ENCODE assay signal across 8 mouse cellular contexts in genomic region chr2:181156248-181157121, GRCm38 (mm10). TPM values are rescaled to one million over a fixed set of nuclear protein-coding genes. Genes with fewer than 3 reads are reported as not detected.
A peak's percentile ranks its signal among the peaks of the same experiment; 100 is the strongest.
DNase-seq lines count a peak whose midpoint lies in the region; ATAC-seq and TF ChIP-seq lines count a peak whose summit lies in the region.
"Had no signal": no experiment of that assay in that cellular context is flagged by ENCODE, and none has a peak within 500 bp of the region (broad histone marks: within the 10 kb centered on the region; RNA-seq: fewer than 3 reads in every experiment).

Eef1a2 (minus strand) TSS chr2:181157014.

- peak within 1 kb of the TSS; percentile 66 for H3K4me2 ChIP-seq in forebrain, embryonic 16.5 days (ENCODE audit: low read length)
- peak within 1 kb of the TSS; percentile 64 for H3K4me2 ChIP-seq in heart, postnatal 0 days (ENCODE audit: low read depth, low read length)

- peak; percentile 25; the same call in 1 of the 2 replicates for TF ChIP-seq CTCF in heart, postnatal 0 days (IDR thresholded peaks at IDR 0.05; ENCODE audit: low read depth)

- H3K4me3 ChIP-seq in forebrain, embryonic 16.5 days (replicated peaks; ENCODE audit: low read length), result peak within 1 kb of the TSS; percentile 47
- H3K4me3 ChIP-seq in heart, postnatal 0 days (ENCODE audit: low read depth, low read length), result peak within 1 kb of the TSS; percentile 63
- H3K4me3 ChIP-seq: myocyte had no signal

- DNase-seq in adrenal gland, adult 2 months, result no peak
- peak; percentile 39 for DNase-seq in heart, postnatal 0 days (ENCODE audit: low spot score)
- DNase-seq in left cerebral cortex, postnatal 14 days (ENCODE audit: low spot score in 2 of 2), result peak; percentile 86 to 88
- peak; percentile 86 for DNase-seq in right cerebral cortex, postnatal 14 days
- no peak for DNase-seq in thymus, postnatal 36 days

- no peak for TF ChIP-seq EP300 in heart, postnatal 0 days (IDR thresholded peaks at IDR 0.05; ENCODE audit: low read depth)

- H3K4me1 ChIP-seq in forebrain, embryonic 16.5 days (replicated peaks; ENCODE audit: control insufficient read depth, insufficient read depth, low read length), result peaks cover 46% of the 10 kb centered on the region
- H3K4me1 ChIP-seq in heart, postnatal 0 days (ENCODE audit: control insufficient read depth, insufficient read depth), result peaks cover 46% of the 10 kb centered on the region

- H3K9ac ChIP-seq in forebrain, embryonic 16.5 days (replicated peaks; ENCODE audit: low read depth, low read length), result peak within 1 kb of the TSS; percentile 76
- peak within 1 kb of the TSS; percentile 75 for H3K9ac ChIP-seq in heart, postnatal 0 days (replicated peaks; ENCODE audit: low read depth, low read length)

- H3K36me3 ChIP-seq in forebrain, embryonic 16.5 days (ENCODE audit: control insufficient read depth, insufficient read depth), result no peaks in the 10 kb centered on the region
- H3K36me3 ChIP-seq in heart, postnatal 0 days (replicated peaks; ENCODE audit: control insufficient read depth, insufficient read depth, low read length), result peaks cover 16% of the 10 kb centered on the region

- no peaks in the 10 kb centered on the region for H3K27me3 ChIP-seq in forebrain, embryonic 16.5 days (replicated peaks; ENCODE audit: control insufficient read depth, insufficient read depth, low read length)
- H3K27me3 ChIP-seq in heart, postnatal 0 days (ENCODE audit: control insufficient read depth, insufficient read depth, low read length), result peaks cover 13% of the 10 kb centered on the region; the same call in 1 of the 2 replicates

- intact Hi-C loops in left cerebral cortex, postnatal 14 days (cut with DNase I), result loop anchor here (2.0 kb wide), 1 partner anchor 36 kb away; no protein-coding TSS in a partner anchor

- ATAC-seq in cerebellum, adult (ENCODE audit: insufficient number of reproducible peaks, low FRiP score, low TSS enrichment), result peak; percentile 13; the same call in 1 of the 2 replicates
- peak; percentile 69 for ATAC-seq in forebrain, embryonic 16.5 days
- ATAC-seq in heart, postnatal 0 days (ENCODE audit: insufficient read depth, low read depth), result peak; percentile 21; the same call in 1 of the 2 replicates

- H3K9me3 ChIP-seq in forebrain, embryonic 16.5 days (ENCODE audit: control insufficient read depth, low read length), result no peaks in the 10 kb centered on the region
- H3K9me3 ChIP-seq in heart, postnatal 0 days (replicated peaks; ENCODE audit: control insufficient read depth, low read length), result no peaks in the 10 kb centered on the region

- 3% methylated on average over 54 of the region's 55 CpGs for WGBS in forebrain, embryonic 16.5 days
- 2% methylated on average over 55 of the region's 55 CpGs for WGBS in heart, postnatal 0 days

- H3K27ac ChIP-seq in forebrain, embryonic 16.5 days (ENCODE audit: low read length), result peak within 1 kb of the TSS; percentile 79
- peak within 1 kb of the TSS; percentile 92 for H3K27ac ChIP-seq in heart, postnatal 0 days (ENCODE audit: low read depth)

RNA-seq across cellular contexts. Expression of gene Eef1a2, which starts in this region (rescaled TPM):
- 10 to 100 TPM; 44.0 to 65.9 TPM for total RNA-seq in adrenal gland, adult 2 months (2021)
- polyA plus RNA-seq in adrenal gland, adult 2 months (2012; rRNA removed), result 30.4 and 42.9 TPM in 2 replicates
- polyA plus RNA-seq in forebrain, embryonic 16.5 days (2015; fragmentation: Nextera tagmentation; extraction: Ambion mirVana), result 5.7 and 6.0 TPM in 2 replicates
- 263 and 291 TPM in 2 replicates for total RNA-seq in heart, postnatal 0 days (2014; rRNA removed; ENCODE audit: low replicate concordance)
- polyA plus RNA-seq in heart, postnatal 0 days (2015; fragmentation: Nextera tagmentation; extraction: Ambion mirVana), result 19.9 and 21.6 TPM in 2 replicates
- 1,000 to 10,000 TPM; 1,193 to 1,221 TPM for total RNA-seq in left cerebral cortex, postnatal 14 days (2021)

Comparison
In these comparisons a context has a peak if more than half of its experiments do, and no peak if none do; other contexts are left out.
1. DNase-seq: peak in heart, postnatal 0 days (single experiment), left cerebral cortex, postnatal 14 days (2 of 2) and right cerebral cortex, postnatal 14 days (single experiment); none in adrenal gland, adult 2 months (single experiment) and thymus, postnatal 36 days (0 of 2).
2. ATAC-seq: peak in every context shown above with its lines; median percentile 69 in forebrain, embryonic 16.5 days; 21 in heart, postnatal 0 days; 13 in cerebellum, adult.